Mouse (Mus musculus) intestine, embryonic 16.5 days (tissue): Measurements from ENCODE around the gene Crb3. TPM values are rescaled to one million over a fixed set of nuclear protein-coding genes. Genes with fewer than 3 reads are reported as not detected.

Experiments
- ATAC-seq: fragments of 200-750 bp; cut with Nextera tagmentation; 2 replicates; pipeline ENCODE4 v1.8.0; 2017; ENCODE audit warnings: moderate TSS enrichment, moderate library complexity
- H3K27ac ChIP-seq: fragments of 300-500 bp; sonication (generic); 2 replicates; pipeline ENCODE4 v1.5.1; 2014; ENCODE audit warnings: mild to moderate bottlenecking, low read length
- H3K27me3 ChIP-seq: fragments of 300-500 bp; sonication (generic); replicated peaks from 2 replicates; pipeline ENCODE4 v1.6.1; 2014; ENCODE audit warnings: low read length, control low read depth, mixed read lengths; ENCODE audit not compliant: control insufficient read depth, insufficient read depth
- H3K36me3 ChIP-seq: fragments of 300-500 bp; sonication (generic); 2 replicates; pipeline ENCODE4 v1.6.1; 2014; ENCODE audit warnings: low read length, control low read depth; ENCODE audit not compliant: control insufficient read depth, insufficient read depth
- H3K4me1 ChIP-seq: fragments of 300-500 bp; sonication (generic); 2 replicates; pipeline ENCODE4 v1.6.1; 2014; ENCODE audit warnings: low read length, control low read depth, mixed read lengths; ENCODE audit not compliant: control insufficient read depth, insufficient read depth
- H3K4me2 ChIP-seq: fragments of 300-500 bp; sonication (generic); 2 replicates; pipeline ENCODE4 v1.6.1; 2014; ENCODE audit warnings: low read depth, low read length, control low read depth
- H3K4me3 ChIP-seq: fragments of 300-500 bp; sonication (generic); 2 replicates; pipeline ENCODE4 v1.5.1; 2014; ENCODE audit warnings: mild to moderate bottlenecking, low read length
- H3K9ac ChIP-seq: fragments of 300-500 bp; sonication (generic); 2 replicates; pipeline ENCODE4 v1.6.1; 2014; ENCODE audit warnings: low read depth, low read length
- H3K9me3 ChIP-seq: fragments of 300-500 bp; sonication (generic); 2 replicates; pipeline ENCODE4 v1.6.1; 2016; ENCODE audit warnings: low read length, control low read depth; ENCODE audit not compliant: control insufficient read depth
- WGBS: fragments of 180-500 bp; shearing (Covaris S2); extraction: QIAGEN DNeasy Blood & Tissue Kit; methylation state at CpG from one replicate; pipeline ENCODE4 v1.1.7; 2014; 5-methylcytosine and 5-hydroxymethylcytosine counted together
- polyA plus RNA-seq: library from polyadenylated mRNA; unstranded; fragments of >200 nt; fragmentation: Nextera tagmentation; extraction: Ambion mirVana; gene quantifications from 2 replicates; pipeline ENCODE4 v1.2.1, GENCODE M21; 2015

Gene Crb3
- 113 TPM in 2 replicates for polyA plus RNA-seq

- Histone ChIP-seq H3K27me3 (peaks cover 19% of the 10 kb centered on the region), H3K36me3 (no peaks in the 10 kb centered on the region), H3K4me1 (peaks cover 19% of the 10 kb centered on the region), H3K9ac (peak within 1 kb of the TSS; percentile 90), H3K4me3 (peak within 1 kb of the TSS; percentile 81), H3K4me2 (peak within 1 kb of the TSS; percentile 94), H3K27ac (peak within 1 kb of the TSS; percentile 92), H3K9me3 (no peaks in the 10 kb centered on the region)
- 3% methylated on average over 20 of the region's 22 CpGs for WGBS
- ATAC-seq = no peak
Observed at GRCm38 (mm10) chr17:57058891-57059485, at the start of gene Crb3. Crb3 (plus strand) TSS chr17:57059105.

- Histone ChIP-seq H3K4me1 (peaks cover 14% of the 10 kb centered on the region), H3K9me3 (no peaks in the 10 kb centered on the region), H3K4me3 (peak overlapping the region; percentile 83), H3K36me3 (peaks cover 16% of the 10 kb centered on the region), H3K4me2 (peak overlapping the region; percentile 78), H3K27me3 (no peaks in the 10 kb centered on the region), H3K9ac (peak overlapping the region; percentile 84), H3K27ac (peak overlapping the region; percentile 75)
- WGBS = 0% methylated on average over 19 of the region's 19 CpGs
- peak; percentile 65 for ATAC-seq
Observed at GRCm38 (mm10) chr17:57010911-57011235, 48.0 kb upstream of the Crb3 start.

- Histone ChIP-seq H3K9me3 (no peaks in the 10 kb centered on the region), H3K4me3 (peak within 1 kb of the TSS; percentile 83)
- ATAC-seq = peak; percentile 93
Observed at GRCm38 (mm10) chr17:57011236-57012141, 47.4 kb upstream of the Crb3 start, which contains the start of the genes Gtf2f1 and Gm17949. Gtf2f1 (minus strand) TSS chr17:57011288. Gm17949 (plus strand) TSS chr17:57011469.

DNA sequence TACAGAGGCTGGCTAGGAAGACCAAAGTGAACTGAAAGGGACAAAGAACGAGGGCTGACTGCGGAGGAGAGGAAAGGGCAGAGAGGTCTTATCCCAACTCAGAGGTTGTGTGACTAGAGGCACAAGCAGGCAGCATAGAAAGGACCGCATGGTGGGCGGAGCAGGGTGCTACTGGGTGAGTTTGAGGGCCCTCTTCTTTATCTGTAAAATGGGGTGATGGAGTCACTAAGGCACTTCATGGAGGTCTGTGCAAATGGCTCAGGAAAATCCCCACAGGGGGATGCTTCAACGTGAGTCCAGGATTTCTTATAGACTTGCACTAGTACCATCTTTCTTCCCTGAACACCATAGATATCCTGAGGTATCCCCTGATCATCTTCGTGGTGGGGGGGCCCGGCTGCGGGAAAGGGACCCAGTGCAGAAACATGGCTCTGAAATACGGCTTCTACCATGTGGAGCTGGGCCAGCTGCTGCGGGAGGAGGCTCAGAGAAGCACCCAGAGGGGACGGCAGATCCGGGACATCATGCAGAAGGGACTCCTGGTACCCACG, 46.6 kb upstream of the Crb3 start:
- Histone ChIP-seq H3K9ac (peak overlapping the region; percentile 81; the same call in 1 of the 2 replicates), H3K4me3 (peak overlapping the region; percentile 83), H3K27me3 (no peaks in the 10 kb centered on the region), H3K4me2 (peak overlapping the region; percentile 60), H3K36me3 (0 out of 2 replicates have a peak, but pooled peaks cover 6% of the 10 kb centered on the region), H3K9me3 (no peaks in the 10 kb centered on the region), H3K4me1 (peaks cover 14% of the 10 kb centered on the region), H3K27ac (peak overlapping the region; percentile 93)
- 69% methylated on average over 13 of the region's 13 CpGs for WGBS
- ATAC-seq = no peak

More at GRCm38 (mm10) chr17:57011236-57012141, 47.4 kb upstream of the Crb3 start, which contains the start of the genes Gtf2f1 and Gm17949:
- H3K36me3 ChIP-seq = peaks cover 12% of the 10 kb centered on the region
- WGBS = under 1% methylated on average over 51 of the region's 51 CpGs
- no peaks in the 10 kb centered on the region for H3K27me3 ChIP-seq
- H3K9ac ChIP-seq = peak within 1 kb of the TSS; percentile 84
- H3K4me2 ChIP-seq = peak within 1 kb of the TSS; percentile 78
- peaks cover 14% of the 10 kb centered on the region for H3K4me1 ChIP-seq
- peak within 1 kb of the TSS; percentile 93 for H3K27ac ChIP-seq

DNA sequence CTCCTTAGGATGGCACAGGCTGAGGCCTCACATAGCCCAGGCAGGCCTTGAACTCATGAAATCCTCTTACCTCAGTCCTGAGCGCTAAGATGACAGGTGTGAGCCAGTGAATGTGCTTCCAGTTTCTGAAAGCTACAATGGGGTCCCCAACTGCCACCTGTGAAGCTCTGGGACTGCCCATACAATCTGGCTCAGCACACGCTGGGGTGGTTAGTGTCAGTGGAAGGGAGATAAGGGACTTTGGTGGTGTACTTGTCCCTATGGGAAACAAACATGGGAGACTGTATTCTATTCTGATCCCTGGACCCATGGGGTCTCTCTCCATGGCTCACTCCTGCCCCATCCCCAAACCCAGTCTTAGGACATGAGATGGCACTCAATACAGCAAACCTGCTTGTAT, 39.2 kb upstream of the Crb3 start:
- no peak overlapping the region for H3K27ac ChIP-seq
- peaks cover 25% of the 10 kb centered on the region for H3K36me3 ChIP-seq
- no peak for ATAC-seq
- no peak overlapping the region for H3K9ac ChIP-seq
- 90% methylated on average over 2 of the region's 2 CpGs for WGBS
- H3K27me3 ChIP-seq = no peaks in the 10 kb centered on the region
- no peaks in the 10 kb centered on the region for H3K9me3 ChIP-seq
- H3K4me2 ChIP-seq = no peak overlapping the region
- no peaks in the 10 kb centered on the region for H3K4me1 ChIP-seq
- H3K4me3 ChIP-seq = no peak overlapping the region

- Histone ChIP-seq H3K4me1 (no peaks in the 10 kb centered on the region), H3K9ac (no peak overlapping the region), H3K27ac (no peak overlapping the region), H3K9me3 (no peaks in the 10 kb centered on the region), H3K27me3 (no peaks in the 10 kb centered on the region), H3K4me2 (no peak overlapping the region), H3K36me3 (peaks cover 37% of the 10 kb centered on the region), H3K4me3 (no peak overlapping the region)
- ATAC-seq = no peak
- 84% methylated on average over 5 of the region's 5 CpGs for WGBS
Observed at GRCm38 (mm10) chr17:57020960-57021359, 37.9 kb upstream of the Crb3 start.

GRCm38 (mm10) chr17:57027471-57027870, 31.4 kb upstream of the Crb3 start:
- H3K36me3 ChIP-seq = peaks cover 49% of the 10 kb centered on the region
- no peak for ATAC-seq

DNA sequence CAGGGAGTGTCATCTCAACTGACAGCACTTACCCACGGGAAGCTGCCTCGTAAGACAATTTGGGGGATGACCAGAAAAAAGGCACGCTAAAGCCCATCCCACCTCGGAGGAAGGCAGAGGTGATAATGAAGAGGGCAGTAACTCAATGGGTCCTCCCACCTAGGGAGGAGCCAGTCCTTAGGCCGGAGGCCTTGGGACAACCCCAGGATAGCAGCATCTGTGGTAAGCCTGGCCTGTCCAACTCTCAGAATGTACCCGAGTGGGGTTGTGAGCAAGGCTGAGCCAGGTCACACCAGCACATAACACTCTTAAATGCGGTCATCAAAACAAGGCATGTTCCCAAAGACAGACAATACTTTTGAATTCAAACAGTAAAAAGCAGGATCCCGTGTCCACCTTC, 29.2 kb upstream of the Crb3 start:
- peak overlapping the region; percentile 100 for H3K9ac ChIP-seq

More at GRCm38 (mm10) chr17:57027471-57027870, 31.4 kb upstream of the Crb3 start:
- peaks cover 10% of the 10 kb centered on the region for H3K4me1 ChIP-seq
- no peak overlapping the region for H3K9ac ChIP-seq
- no peaks in the 10 kb centered on the region for H3K9me3 ChIP-seq
- no peak overlapping the region for H3K4me2 ChIP-seq
- WGBS = 86% methylated on average over 4 of the region's 4 CpGs
- H3K27me3 ChIP-seq = no peaks in the 10 kb centered on the region
- H3K4me3 ChIP-seq = no peak overlapping the region
- no peak overlapping the region for H3K27ac ChIP-seq

More for the DNA sequence above, 29.2 kb upstream of the Crb3 start:
- peak overlapping the region; percentile 88 for H3K4me2 ChIP-seq
- H3K27me3 ChIP-seq = no peaks in the 10 kb centered on the region
- H3K36me3 ChIP-seq = peaks cover 30% of the 10 kb centered on the region
- H3K4me3 ChIP-seq = peak overlapping the region; percentile 86
- H3K9me3 ChIP-seq = no peaks in the 10 kb centered on the region
- peaks cover 10% of the 10 kb centered on the region for H3K4me1 ChIP-seq
- no peak for ATAC-seq
- no peak overlapping the region for H3K27ac ChIP-seq
- 34% methylated on average over 8 of the region's 8 CpGs for WGBS
